Mouse (Mus musculus) limb, embryonic 13.5 days (tissue): ENCODE measurements around the gene Irak3. TPM values are rescaled to one million over a fixed set of nuclear protein-coding genes. Genes with fewer than 3 reads are reported as not detected.
"Not testable (repeated sequence)": the region's sequence is repeated elsewhere in the genome, so short reads cannot be mapped to it uniquely, and the experiment has no call there.

Experiments
- ATAC-seq: fragments of 200-750 bp; cut with Nextera tagmentation; 2 replicates; pipeline ENCODE4 v1.8.0; 2017; ENCODE audit warnings: low read depth, moderate number of reproducible peaks, moderate TSS enrichment; ENCODE audit not compliant: low FRiP score
- H3K27ac ChIP-seq: fragments of 300-500 bp; sonication (generic); 2 replicates; pipeline ENCODE4 v1.5.1; 2015; ENCODE audit warnings: inconsistent platforms, mild to moderate bottlenecking, moderate library complexity
- H3K27me3 ChIP-seq: fragments of 300-500 bp; sonication (generic); 2 replicates; pipeline ENCODE4 v1.6.1; 2015; ENCODE audit warnings: mild to moderate bottlenecking, inconsistent platforms
- H3K36me3 ChIP-seq: fragments of 300-500 bp; sonication (generic); 2 replicates; pipeline ENCODE4 v1.6.1; 2015; ENCODE audit warnings: inconsistent platforms, mild to moderate bottlenecking, moderate library complexity
- H3K4me1 ChIP-seq: fragments of 300-500 bp; sonication (generic); 2 replicates; pipeline ENCODE4 v1.6.1; 2015; ENCODE audit warnings: inconsistent platforms
- H3K4me2 ChIP-seq: fragments of 300-500 bp; sonication (generic); replicated peaks from 2 replicates; pipeline ENCODE4 v1.6.1; 2015; ENCODE audit warnings: inconsistent platforms, mild to moderate bottlenecking, moderate library complexity
- H3K4me3 ChIP-seq: fragments of 300-500 bp; sonication (generic); 2 replicates; pipeline ENCODE4 v1.5.1; 2015; ENCODE audit warnings: moderate library complexity, mild to moderate bottlenecking, inconsistent platforms
- H3K9ac ChIP-seq: fragments of 300-500 bp; sonication (generic); 2 replicates; pipeline ENCODE4 v1.6.1; 2015; ENCODE audit warnings: mild to moderate bottlenecking, inconsistent platforms
- H3K9me3 ChIP-seq: fragments of 300-500 bp; sonication (generic); 2 replicates; pipeline ENCODE4 v1.6.1; 2016; ENCODE audit warnings: inconsistent platforms
- WGBS: fragments of 180-500 bp; shearing (Covaris S2); methylation state at CpG from one replicate; pipeline ENCODE4 v1.1.7; 2015; 5-methylcytosine and 5-hydroxymethylcytosine counted together
- polyA plus RNA-seq: library from polyadenylated mRNA; unstranded; fragments of >200 nt; fragmentation: Nextera tagmentation; extraction: Ambion mirVana; gene quantifications from 2 replicates; pipeline ENCODE4 v1.2.1, GENCODE M21; 2015

The Irak3 gene
- polyA plus RNA-seq, 1 experiment from 2014 or later = 1.8 TPM

DNA sequence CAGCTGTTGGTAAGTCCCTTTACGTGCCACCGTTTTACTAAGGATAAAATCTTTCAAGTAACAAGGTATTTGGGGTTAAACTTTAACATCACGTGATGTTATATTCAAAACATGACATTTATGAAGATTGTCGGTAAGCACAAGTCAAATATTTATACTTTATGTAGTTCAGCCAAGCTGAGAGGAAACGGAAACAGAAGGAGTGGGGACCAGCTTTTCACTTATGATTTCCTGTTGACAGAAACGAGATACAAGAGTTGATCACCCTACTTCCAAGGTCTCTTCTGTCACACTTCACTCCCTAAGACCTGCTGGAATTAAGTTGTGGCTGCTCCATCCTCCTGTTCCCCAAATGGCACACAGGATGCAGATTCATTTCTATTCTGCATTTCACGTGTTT lies 18.8 kb upstream of the Irak3 start:
- Histone ChIP-seq H3K27ac (no peak overlapping the region), H3K27me3 (no peaks in the 10 kb centered on the region), H3K9me3 (no peaks in the 10 kb centered on the region), H3K36me3 (peaks cover 35% of the 10 kb centered on the region), H3K4me2 (no peak overlapping the region), H3K9ac (no peak overlapping the region), H3K4me1 (no peaks in the 10 kb centered on the region), H3K4me3 (no peak overlapping the region)
- ATAC-seq = no peak
- 82% methylated on average over 7 of the region's 7 CpGs for WGBS

DNA sequence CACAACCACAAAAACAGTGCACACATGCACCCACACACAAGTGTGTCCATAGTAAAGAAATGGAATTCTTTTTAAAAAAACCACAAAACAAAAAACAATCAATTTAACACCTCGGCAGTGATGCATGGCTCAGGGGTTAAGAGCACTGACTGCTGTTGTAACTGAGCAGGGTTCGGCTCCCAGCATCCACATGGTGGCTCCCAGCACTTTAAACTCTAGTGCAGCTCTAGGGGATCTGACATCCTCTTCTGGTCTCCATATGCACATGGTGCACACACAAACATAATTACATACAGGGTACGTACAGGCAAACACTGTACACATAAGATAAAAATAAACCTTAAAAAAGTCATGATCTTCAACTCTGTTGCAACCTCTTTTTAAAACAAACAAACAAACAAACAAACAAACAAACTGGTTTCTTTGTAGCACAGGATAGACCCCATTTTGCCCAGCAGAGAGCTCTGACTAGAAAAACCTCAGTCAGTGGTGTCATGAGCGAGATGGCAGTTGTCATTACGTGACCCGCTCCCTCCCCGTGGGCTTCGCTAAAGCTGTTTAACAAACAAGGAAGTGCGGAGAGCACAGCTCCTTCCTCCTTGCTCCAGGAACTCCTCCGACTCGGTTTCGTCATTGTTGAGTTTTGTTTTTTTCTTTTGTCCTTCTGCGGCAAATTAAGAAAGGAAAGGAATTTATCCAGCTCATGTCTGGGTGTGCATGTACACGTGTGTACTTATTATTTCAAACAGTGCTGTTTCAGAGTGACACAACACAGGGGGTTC lies 17.8 kb upstream of the Irak3 start:
- no peaks in the 10 kb centered on the region for H3K4me1 ChIP-seq
- no peak overlapping the region for H3K4me2 ChIP-seq
- peaks cover 37% of the 10 kb centered on the region for H3K36me3 ChIP-seq
- no peak overlapping the region for H3K27ac ChIP-seq
- no peak overlapping the region for H3K9ac ChIP-seq
- H3K4me3 ChIP-seq = no peak overlapping the region
- 83% methylated on average over 14 of the region's 14 CpGs for WGBS
- H3K9me3 ChIP-seq = no peaks in the 10 kb centered on the region
- no peaks in the 10 kb centered on the region for H3K27me3 ChIP-seq
- ATAC-seq = no peak

DNA sequence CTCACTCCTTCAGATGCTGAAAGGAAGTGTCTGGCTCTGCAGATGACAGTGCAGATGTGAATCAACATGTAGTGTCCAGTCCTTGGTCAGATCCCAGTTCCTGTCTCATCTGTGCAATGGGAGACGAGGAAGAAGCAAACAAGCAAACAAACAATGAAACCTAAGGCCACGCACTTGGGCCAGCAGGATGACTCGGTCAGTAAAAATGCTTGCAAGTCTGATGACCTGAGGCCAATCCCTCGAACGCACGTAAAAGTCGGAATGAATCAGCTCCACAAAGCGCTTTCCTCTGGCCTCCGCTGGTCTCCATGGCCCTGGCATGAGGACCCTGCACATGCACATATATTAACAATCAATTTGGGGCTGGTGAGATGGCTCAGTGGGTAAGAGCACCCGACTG lies 17.1 kb upstream of the Irak3 start:
- Histone ChIP-seq H3K4me1 (no peaks in the 10 kb centered on the region), H3K4me3 (no peak overlapping the region), H3K36me3 (peaks cover 32% of the 10 kb centered on the region), H3K27ac (no peak overlapping the region), H3K27me3 (no peaks in the 10 kb centered on the region), H3K9ac (no peak overlapping the region), H3K4me2 (no peak overlapping the region), H3K9me3 (no peaks in the 10 kb centered on the region)
- no peak for ATAC-seq
- 91% methylated on average over 10 of the region's 10 CpGs for WGBS

DNA sequence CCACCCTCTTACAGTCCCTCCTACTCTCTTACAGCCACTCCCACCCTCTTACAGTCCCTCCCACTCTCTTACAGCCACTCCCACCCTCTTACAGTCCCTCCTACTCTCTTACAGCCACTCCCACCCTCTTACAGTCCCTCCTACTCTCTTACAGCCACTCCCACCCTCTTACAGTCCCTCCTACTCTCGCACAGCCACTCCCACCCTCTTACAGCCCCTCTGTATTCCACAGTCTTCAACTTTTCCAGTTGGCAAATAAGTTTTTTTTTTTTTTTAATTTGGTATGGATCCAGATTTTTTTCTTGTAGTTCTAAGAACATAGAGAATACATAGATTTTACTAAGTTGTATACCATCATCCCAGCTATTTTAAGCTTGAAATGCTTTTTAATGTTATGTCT lies 15.2 kb upstream of the Irak3 start:
- peaks cover 29% of the 10 kb centered on the region for H3K36me3 ChIP-seq
- H3K27ac ChIP-seq, H3K9me3 ChIP-seq, H3K4me3 ChIP-seq, H3K4me1 ChIP-seq, H3K9ac ChIP-seq, ATAC-seq, H3K27me3 ChIP-seq, H3K4me2 ChIP-seq: not testable (repeated sequence)
- WGBS = 94% methylated on average over 1 of the region's 1 CpGs

DNA sequence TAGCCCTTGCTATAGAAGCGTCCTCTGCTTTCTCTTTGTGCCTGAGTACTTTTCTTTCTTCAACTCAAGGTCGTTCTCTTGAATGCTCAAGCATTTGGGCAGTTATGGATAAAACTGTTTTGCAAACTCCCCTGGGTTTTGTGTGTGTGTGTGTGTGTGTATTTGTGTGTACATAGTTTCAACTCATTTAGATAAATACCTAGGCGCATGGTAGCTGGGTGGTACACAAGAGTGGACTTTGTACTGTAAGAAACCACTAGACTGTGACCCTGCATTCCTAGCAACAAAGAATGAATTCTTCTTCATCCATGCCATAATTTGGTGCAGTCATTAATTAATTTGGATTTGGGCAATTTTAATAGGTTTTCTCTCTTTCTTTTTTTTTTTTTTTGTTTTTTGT lies 8.2 kb upstream of the Irak3 start:
- Histone ChIP-seq H3K27ac (no peak overlapping the region), H3K9me3 (peaks cover 6% of the 10 kb centered on the region), H3K36me3 (peaks cover 10% of the 10 kb centered on the region), H3K4me2 (peak overlapping the region; percentile 79), H3K27me3 (no peaks in the 10 kb centered on the region), H3K9ac (no peak overlapping the region), H3K4me3 (peak overlapping the region; percentile 97; the same call in 1 of the 2 replicates), H3K4me1 (no peaks in the 10 kb centered on the region)
- WGBS = 90% methylated on average over 3 of the region's 3 CpGs
- no peak for ATAC-seq

DNA sequence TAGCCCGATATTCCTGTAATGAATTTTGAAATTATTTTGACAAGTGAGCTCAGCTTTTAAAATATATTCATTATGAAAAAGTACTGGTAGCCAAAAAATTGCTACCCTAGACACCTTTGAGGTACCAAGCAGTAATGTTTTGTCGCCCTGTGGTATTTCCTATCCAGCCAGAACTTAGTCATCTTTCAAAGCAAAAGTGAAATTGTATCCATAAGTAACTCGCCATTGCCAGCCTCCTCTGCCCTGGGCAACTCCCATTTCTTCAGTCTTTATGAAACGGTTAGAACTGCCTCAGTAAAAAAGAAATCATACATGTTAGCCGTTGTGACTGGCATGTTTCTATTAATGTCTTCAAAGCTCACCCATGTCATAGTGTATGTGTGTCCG lies 7.6 kb upstream of the Irak3 start:
- ATAC-seq = no peak

DNA sequence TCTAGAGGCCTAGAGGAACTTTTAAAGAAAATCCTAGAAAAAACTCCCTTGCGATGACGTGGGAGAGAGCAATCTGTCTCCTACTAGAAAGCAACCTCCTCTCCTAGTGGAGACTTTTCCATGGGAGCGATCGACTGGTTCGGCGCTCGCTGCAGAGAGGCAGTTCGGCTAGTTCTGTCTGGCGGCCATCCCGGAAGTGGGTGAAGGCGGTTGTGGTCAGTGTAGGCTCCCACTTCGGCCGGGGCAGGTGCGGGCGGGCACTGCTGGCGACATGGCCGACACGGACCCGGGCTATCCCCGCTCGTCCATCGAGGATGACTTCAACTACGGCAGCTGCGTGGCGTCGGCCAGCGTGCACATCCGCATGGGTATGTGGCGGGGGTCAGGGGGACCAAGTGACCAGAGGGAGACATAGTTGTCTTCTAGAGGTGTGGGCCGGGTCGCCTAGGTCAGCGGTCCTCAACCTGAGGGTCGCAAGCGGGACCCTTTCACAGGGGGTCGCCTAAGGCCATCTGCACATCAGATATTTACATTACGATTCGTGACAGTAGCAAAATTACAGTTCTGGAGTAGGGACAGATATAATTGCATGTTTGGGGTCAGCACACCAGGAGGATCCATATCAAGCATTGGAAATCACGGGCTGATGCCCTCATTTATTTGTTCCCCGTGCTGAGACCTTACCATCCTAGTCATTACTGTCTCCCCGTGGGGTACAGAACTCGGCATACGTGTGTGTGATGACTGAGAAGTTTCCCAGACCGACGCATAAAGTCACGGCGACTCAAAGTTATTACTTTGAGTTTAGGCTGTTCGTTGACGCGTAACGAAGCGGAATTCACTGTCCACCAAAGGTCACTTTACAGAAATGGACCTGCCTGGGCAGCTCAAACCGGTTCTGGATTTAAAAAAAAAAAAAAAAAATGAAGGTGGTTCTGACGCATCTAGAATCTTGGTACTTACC lies 6.9 kb upstream of the Irak3 start:
- Histone ChIP-seq H3K9ac (peak overlapping the region; percentile 85), H3K4me2 (peak overlapping the region; percentile 79), H3K4me3 (peak overlapping the region; percentile 97), H3K36me3 (peaks cover 10% of the 10 kb centered on the region), H3K4me1 (no peaks in the 10 kb centered on the region), H3K27ac (no peak overlapping the region), H3K27me3 (no peaks in the 10 kb centered on the region), H3K9me3 (peaks cover 6% of the 10 kb centered on the region)
- ATAC-seq = peak; percentile 87
- 4% methylated on average over 53 of the region's 53 CpGs for WGBS

More for the DNA sequence above, 7.6 kb upstream of the Irak3 start:
- Histone ChIP-seq H3K9me3 (peaks cover 6% of the 10 kb centered on the region), H3K27ac (no peak overlapping the region), H3K4me1 (no peaks in the 10 kb centered on the region), H3K4me2 (peak overlapping the region; percentile 79), H3K36me3 (peaks cover 10% of the 10 kb centered on the region), H3K27me3 (no peaks in the 10 kb centered on the region), H3K9ac (peak overlapping the region; percentile 85), H3K4me3 (peak overlapping the region; percentile 97)
- 62% methylated on average over 6 of the region's 6 CpGs for WGBS

DNA sequence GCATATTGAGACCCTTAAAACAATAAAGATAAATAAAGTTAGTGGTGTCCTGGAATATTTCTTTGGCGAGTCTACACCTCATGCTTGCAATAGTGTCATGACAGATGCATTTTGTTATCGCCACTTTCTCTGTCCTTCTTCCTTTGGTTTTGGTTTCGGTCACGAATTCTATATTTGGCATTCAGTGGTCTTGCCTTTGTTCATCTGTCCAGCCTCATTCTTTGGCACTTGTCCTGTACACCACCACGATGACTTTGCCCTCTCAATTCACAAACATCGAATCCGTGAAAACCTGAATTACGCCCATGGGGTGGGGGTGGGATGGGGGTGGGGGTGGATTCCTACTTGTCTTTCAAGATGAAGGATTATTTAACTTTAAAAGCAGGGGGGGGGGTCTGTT lies 6.1 kb upstream of the Irak3 start:
- peaks cover 6% of the 10 kb centered on the region for H3K9me3 ChIP-seq
- H3K4me2 ChIP-seq = no peak overlapping the region
- H3K4me3 ChIP-seq = no peak overlapping the region
- no peaks in the 10 kb centered on the region for H3K4me1 ChIP-seq
- H3K36me3 ChIP-seq = peaks cover 10% of the 10 kb centered on the region
- H3K27me3 ChIP-seq = peaks cover under 1% of the 10 kb centered on the region; the same call in 1 of the 2 replicates
- 88% methylated on average over 8 of the region's 8 CpGs for WGBS
- H3K27ac ChIP-seq = no peak overlapping the region
- ATAC-seq = no peak
- H3K9ac ChIP-seq = no peak overlapping the region

DNA sequence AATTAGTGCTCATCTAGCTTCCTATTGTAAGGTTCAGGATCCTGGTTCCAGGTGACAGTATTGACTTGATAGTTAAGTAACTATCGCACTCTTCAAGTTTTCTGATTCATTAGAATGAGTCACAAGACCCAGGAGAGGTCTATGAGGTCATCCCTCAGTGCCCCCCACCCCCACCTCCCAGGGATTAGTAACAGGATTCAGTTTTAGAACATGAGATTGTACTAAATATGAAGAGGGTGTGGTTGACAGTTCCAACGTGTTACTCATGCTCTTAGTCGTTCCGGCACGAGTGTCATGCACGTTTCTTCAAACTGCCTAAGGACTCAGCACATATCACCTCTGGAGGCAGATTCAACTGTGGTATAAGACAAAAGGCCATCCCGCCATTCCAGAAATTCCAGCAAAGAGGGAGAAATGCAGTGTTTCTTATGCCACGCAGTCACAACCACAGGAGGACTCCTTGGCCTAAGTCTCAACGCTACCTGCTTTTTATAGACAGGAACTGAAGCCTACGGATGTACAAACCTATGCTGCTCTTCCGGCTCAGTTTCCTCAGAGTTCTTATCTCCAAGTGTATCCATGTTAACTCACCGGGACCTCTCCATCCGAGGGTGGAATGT lies 2.8 kb upstream of the Irak3 start:
- no peak overlapping the region for H3K4me2 ChIP-seq
- WGBS = 86% methylated on average over 13 of the region's 13 CpGs
- no peaks in the 10 kb centered on the region for H3K4me1 ChIP-seq
- H3K9ac ChIP-seq = no peak overlapping the region
- H3K36me3 ChIP-seq = no peaks in the 10 kb centered on the region
- peaks cover 15% of the 10 kb centered on the region for H3K27me3 ChIP-seq
- no peaks in the 10 kb centered on the region for H3K9me3 ChIP-seq
- H3K27ac ChIP-seq = no peak overlapping the region
- ATAC-seq = no peak
- H3K4me3 ChIP-seq = no peak overlapping the region

DNA sequence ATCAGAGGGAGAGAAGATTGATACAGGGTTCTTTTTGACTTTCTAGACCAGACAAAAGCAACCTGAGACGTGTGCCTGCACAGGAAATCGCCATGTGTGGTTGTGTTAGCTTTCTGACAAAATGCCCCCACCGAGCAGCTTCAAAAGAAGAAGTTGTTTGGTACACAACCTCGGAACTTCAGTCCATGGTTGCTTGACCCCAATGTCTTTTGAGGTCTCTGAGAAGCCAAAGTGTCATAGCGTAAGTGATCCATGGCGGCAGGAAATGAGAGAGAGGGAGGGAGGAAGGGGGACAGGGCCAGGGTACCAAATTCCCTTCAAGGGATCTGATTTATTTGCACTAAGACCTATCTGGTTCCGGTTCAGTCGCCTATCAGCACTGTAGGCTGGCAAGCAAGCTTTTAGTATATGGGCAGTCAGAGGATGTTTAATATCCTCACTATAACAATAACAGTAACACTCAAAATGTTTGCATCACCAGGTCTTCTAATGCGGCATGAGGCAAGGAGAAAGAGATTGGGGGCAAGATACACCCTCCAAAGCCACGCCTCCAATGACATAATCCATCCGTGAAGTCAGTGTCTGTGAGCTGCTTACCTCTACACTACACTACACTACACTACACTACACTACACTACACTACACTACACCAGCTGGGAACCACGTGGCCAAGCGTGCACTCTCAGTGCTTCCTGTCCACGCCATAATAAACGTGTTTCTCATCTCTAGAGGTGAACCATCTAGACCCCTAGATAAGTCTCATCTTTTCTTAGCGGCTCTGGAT lies 729 bp upstream of the Irak3 start:
- ATAC-seq = no peak
- H3K9ac ChIP-seq = no peak overlapping the region
- H3K4me3 ChIP-seq = no peak overlapping the region
- no peak overlapping the region for H3K4me2 ChIP-seq
- no peaks in the 10 kb centered on the region for H3K36me3 ChIP-seq
- H3K27me3 ChIP-seq = peaks cover 18% of the 10 kb centered on the region
- H3K27ac ChIP-seq = no peak overlapping the region
- no peaks in the 10 kb centered on the region for H3K4me1 ChIP-seq
- WGBS = 74% methylated on average over 16 of the region's 16 CpGs
- H3K9me3 ChIP-seq = no peaks in the 10 kb centered on the region

DNA sequence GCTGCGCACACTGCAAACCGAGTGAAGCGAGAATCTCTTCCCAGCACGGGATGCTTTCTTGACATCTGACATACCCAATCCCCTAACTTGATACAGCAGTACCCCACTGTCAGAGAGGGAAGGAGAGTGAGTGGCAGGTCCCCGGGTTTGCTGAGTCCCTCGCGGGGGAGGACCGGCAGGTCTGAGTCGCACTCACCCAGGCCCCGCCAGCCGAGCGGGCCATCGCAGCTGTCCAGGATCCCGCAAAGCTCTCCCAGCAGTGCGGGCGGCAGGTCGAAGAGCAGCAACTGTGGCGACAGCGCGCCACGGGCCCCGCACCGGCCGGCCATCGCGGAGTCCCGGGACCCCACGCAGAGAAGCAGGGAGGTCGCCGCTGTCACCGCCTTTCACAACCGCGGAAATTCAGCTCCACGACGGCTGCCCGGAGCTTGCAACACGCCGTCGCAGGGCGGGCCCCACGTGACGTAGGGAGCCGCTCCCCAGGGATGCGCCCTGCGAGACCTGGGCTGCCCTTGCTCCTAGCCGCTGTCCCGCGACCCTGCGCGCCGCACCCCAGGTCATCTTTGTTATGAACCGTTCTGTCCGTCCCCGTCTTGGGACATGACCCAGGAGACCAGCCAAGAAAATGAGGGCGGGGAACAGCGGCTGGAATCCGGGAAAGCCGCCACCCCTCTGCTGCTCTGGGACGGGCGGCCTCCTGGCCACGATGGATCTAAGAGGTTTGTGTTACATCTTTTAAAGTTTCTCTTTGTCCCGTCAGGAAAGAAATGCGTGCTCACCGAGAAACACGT lies 604 bp downstream of the Irak3 start, which contains the start of gene Tmbim4:
Gene Tmbim4, plus strand, starts transcription at position 460 of the 791 bp plus-strand sequence.
- WGBS = 2% methylated on average over 65 of the region's 65 CpGs
- H3K9ac ChIP-seq = peak within 1 kb of the TSS; percentile 71
- H3K9me3 ChIP-seq = no peaks in the 10 kb centered on the region
- H3K27me3 ChIP-seq = peaks cover 18% of the 10 kb centered on the region
- H3K4me1 ChIP-seq = no peaks in the 10 kb centered on the region
- no peak within 1 kb of the TSS for H3K27ac ChIP-seq
- peak within 1 kb of the TSS; percentile 61 for H3K4me3 ChIP-seq
- peak within 1 kb of the TSS; percentile 93 for H3K4me2 ChIP-seq
- no peaks in the 10 kb centered on the region for H3K36me3 ChIP-seq
- ATAC-seq = peak; percentile 60; the same call in 1 of the 2 replicates
